Mouse (Mus musculus) MN1 (cell line): Measurements from ENCODE around the gene Ncor1.
A peak's percentile ranks its signal among the peaks of the same experiment; 100 is the strongest.
"Not testable (repeated sequence)": the region's sequence is repeated elsewhere in the genome, so short reads cannot be mapped to it uniquely, and the experiment has no call there.

Source experiments
- DNase-seq: peaks from one replicate; pipeline ENCODE4 v3.0.0-alpha.2; 2016; ENCODE audit warnings: low spot score

Gene Ncor1

GRCm38 (mm10) chr11:62366879-62367278 is 91.5 kb downstream of the Ncor1 start:
- DNase-seq, result no peak

- no peak for DNase-seq
These were observed 103.1 kb downstream of the Ncor1 start for GRCm38 (mm10) chr11:62355216-62355615.

GRCm38 (mm10) chr11:62351948-62352347 is 106.4 kb downstream of the Ncor1 start:
- no peak for DNase-seq

GRCm38 (mm10) chr11:62343002-62343401 is 115.3 kb downstream of the Ncor1 start:
- DNase-seq, result no peak

GRCm38 (mm10) chr11:62332228-62332627 is 126.1 kb downstream of the Ncor1 start:
- peak; percentile 5 for DNase-seq

- peak; percentile 54 for DNase-seq
These were observed 127.2 kb downstream of the Ncor1 start for GRCm38 (mm10) chr11:62331141-62331540.

- DNase-seq, result no peak
These were observed 134.7 kb downstream of the Ncor1 start for GRCm38 (mm10) chr11:62323659-62324058.

GRCm38 (mm10) chr11:62320097-62320496 is 138.2 kb downstream of the Ncor1 start:
- DNase-seq, result no peak

GRCm38 (mm10) chr11:62317746-62318145 is 140.6 kb downstream of the Ncor1 start:
- no peak for DNase-seq

- no peak for DNase-seq
These were observed 143.4 kb downstream of the Ncor1 start for GRCm38 (mm10) chr11:62314984-62315383.

- no peak for DNase-seq
These were observed 149.0 kb downstream of the Ncor1 start for GRCm38 (mm10) chr11:62309296-62309695.

- DNase-seq, result no peak
These were observed 152.5 kb downstream of the Ncor1 start for GRCm38 (mm10) chr11:62305866-62306265.

GRCm38 (mm10) chr11:62298883-62299282 is 159.5 kb downstream of the Ncor1 start:
- no peak for DNase-seq

- DNase-seq, result no peak
These were observed 164.2 kb downstream of the Ncor1 start for GRCm38 (mm10) chr11:62294121-62294520.

GRCm38 (mm10) chr11:62287700-62288099 is 170.6 kb downstream of the Ncor1 start:
- DNase-seq, result no peak

- DNase-seq, result no peak
These were observed 173.3 kb downstream of the Ncor1 start for GRCm38 (mm10) chr11:62285020-62285419.

- DNase-seq, result not testable (repeated sequence)
These were observed 174.3 kb downstream of the Ncor1 start for GRCm38 (mm10) chr11:62284020-62284419.

GRCm38 (mm10) chr11:62281601-62281997 is 176.7 kb downstream of the Ncor1 start:
- peak; percentile 79 for DNase-seq

GRCm38 (mm10) chr11:62280675-62281600 is 177.4 kb downstream of the Ncor1 start, which contains the start of the genes Zswim7 and Ttc19:
Zswim7 (minus strand) TSS chr11:62281375.
Ttc19 (plus strand) TSS chr11:62281473.
- DNase-seq, result peak; percentile 94

- peak; percentile 23 for DNase-seq
These were observed 180.3 kb downstream of the Ncor1 start for GRCm38 (mm10) chr11:62278027-62278426.

GRCm38 (mm10) chr11:62277086-62277485 is 181.3 kb downstream of the Ncor1 start:
- DNase-seq, result no peak

- DNase-seq, result no peak
These were observed 187.5 kb downstream of the Ncor1 start for GRCm38 (mm10) chr11:62270851-62271250.

- DNase-seq, result no peak
These were observed 189.2 kb downstream of the Ncor1 start for GRCm38 (mm10) chr11:62269097-62269496.

- DNase-seq, result no peak
These were observed 190.0 kb downstream of the Ncor1 start for GRCm38 (mm10) chr11:62268381-62268780.
